Mouse (Mus musculus): ENCODE data around the gene Ccnt2.

DNA sequence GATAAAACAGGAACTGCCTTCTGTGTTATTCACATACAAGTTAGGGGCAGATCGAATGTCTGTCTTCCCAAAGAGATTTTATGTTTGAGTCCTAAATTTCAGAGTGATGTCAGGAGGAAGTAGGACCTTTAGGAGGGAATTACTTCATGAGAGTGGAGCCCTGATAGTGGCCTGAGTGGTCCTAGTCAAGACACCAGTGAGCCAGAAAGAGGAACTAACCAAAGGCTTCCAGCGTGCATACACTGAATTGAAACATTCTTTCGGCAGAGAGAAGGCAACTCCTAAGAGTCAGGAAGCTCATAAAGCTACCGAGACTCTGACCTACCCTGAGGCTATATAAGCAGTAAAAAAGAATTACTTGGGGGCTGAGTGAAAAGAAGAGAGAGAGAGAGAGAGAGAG, 62.7 kb downstream of the Ccnt2 start:
- TF ChIP-seq CTCF (IDR thresholded peaks at IDR 0.05; ENCODE audit: borderline replicate concordance, insufficient read depth, low read length) (no peak), POLR2A (IDR thresholded peaks at IDR 0.05; ENCODE audit: low read depth, low read length) (no peak)
